Mouse (Mus musculus) lung, adult 18-20 months (tissue): ENCODE results near the gene Vpreb1.
"Not testable (repeated sequence)": the region's sequence is repeated elsewhere in the genome, so short reads cannot be mapped to it uniquely, and the experiment has no call there.

Experiments used
- DNase-seq, 2 experiments: peaks; one replicate each; pipeline ENCODE4 v3.0.0; 2022; ENCODE audit warnings: mixed read lengths in 2 of 2

The Vpreb1 gene

DNA sequence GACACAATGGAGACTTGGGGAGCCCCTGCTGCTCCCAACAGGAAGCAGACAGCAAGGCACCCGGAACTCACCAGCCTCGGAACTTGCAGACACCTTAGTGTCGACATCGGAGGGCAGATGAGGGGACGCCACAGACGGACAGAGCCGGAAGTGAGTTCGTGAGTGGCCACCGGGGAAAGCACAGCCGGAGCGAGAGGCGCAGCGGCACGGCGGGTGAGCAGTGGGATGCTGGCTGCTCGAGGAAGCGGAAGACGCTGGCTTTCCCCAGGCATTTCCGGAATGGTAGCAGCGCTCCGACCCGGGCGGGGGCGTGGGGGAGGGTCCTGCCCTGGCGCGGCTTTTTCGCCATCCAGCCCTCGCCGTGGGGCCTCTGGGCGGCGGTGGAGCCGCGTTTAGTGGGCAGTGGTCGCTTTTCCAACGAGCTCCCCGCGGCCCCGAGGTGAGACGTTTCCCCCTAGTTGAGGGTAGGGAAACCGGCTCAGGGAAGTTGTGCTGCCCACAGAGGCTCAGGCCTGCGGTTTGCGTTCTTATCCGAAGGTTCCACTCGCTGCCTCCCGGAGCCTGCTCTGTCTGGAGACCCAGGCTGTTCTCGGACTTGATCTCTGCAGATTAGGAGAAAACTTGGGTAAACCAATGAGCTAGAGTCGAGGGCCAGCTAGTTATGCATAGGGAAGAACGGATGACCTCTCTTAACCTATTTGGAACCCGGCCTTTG lies at the start of gene Vpreb1, which contains the start of gene Top3b:
Vpreb1 (minus strand) TSS at position 227 of the 715 bp plus-strand sequence.
Top3b (plus strand) TSS at position 120 of the 715 bp plus-strand sequence.
- peak; percentile 90 to 92 for DNase-seq

DNA sequence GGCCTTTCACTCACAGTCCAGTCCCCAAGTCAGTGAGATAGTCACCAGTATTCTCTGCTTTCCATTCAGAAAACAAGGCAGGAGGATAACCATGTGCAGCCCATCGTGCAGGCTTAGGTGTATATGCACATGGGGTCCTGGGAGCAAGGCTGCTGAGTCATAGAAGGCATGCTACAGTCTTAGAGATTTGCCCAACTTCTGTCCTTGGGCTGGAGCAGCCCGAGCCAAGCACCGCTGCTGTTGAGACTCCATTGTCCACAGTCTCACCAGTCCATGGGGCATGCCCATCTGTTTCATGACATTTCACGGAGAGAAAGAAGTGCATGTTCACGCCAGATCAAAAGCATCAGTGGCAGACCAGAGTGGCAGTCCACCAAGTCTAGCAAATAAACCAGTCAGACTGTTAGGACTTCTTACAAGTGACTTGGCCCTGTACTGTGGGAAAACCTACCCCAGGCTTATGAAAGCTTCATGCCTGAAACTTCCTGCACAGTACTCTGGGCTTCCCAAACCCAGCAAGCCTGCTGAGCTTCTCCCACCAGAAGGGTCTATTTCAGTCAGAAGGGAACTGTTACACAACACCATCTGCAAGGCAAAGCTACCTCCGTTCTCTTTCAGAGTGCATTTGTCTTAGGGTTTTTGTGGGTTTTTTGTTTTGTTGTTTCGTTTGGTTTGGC lies 47.9 kb upstream of the Vpreb1 start:
- DNase-seq = no peak

DNA sequence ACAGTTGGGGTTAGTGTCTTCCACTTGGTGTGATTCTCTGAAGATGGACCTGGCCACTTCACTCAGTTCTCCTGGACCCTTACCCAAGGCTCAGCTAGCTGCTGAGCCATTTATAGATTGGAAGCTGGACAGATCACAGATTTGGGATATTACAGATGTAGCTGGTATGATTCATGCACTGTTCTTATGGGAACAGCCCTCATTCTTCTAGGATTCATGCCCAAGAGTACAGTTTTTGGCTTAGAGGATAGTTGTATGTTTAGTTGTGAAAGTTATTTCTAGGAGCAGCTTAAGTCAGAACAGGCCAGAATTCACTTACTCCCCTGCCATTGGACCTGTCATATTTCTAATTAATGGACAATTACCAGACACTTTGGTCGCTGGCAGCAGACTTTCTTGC lies 42.8 kb upstream of the Vpreb1 start:
- no peak for DNase-seq

DNA sequence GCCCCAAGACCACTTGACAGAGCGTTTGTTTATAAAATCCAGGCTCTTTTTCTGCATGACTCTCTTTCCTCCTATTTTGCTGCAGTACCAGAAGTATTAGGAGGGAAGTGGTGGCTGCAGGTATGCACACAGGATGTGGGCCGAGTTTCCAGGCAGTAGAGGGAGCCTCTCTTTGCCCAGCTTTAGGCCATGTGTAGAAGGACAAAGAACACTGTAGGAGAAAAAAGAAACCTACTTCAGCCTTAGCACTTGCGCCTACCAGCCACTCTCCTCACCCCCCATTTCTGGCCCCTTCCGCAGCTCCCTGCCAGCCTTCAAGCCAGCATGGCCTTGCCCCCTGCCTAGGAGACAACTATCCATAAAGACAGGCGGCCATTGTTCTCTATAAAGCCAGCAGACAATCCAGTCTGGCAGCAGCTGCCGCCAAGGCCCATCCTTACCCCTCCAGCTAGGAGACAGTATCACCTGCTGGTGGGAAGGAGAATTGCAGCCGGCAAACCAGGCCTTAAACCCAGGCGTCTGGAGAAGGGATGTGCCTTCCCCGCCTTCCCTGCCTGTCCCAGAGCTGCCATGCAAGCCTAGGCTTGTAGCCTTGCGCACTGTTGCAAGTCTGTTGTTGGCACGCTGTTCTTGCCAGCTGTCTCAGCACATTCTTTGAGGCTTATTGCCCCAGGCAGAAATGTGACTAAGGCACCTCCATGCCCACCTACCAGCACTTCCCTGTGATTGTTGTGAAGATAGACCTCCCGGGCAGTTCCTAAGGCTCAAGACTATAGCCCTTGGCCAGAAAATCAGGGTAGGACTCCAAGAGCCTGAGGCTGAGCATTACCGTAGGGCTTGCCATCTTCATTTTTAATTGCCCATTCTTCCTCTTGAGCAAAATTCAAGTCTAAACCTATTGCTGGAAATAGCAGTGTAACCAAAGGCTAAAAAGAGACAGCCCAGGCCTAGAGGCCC lies 41.3 kb upstream of the Vpreb1 start:
- peak; percentile 80 to 85 for DNase-seq

DNA sequence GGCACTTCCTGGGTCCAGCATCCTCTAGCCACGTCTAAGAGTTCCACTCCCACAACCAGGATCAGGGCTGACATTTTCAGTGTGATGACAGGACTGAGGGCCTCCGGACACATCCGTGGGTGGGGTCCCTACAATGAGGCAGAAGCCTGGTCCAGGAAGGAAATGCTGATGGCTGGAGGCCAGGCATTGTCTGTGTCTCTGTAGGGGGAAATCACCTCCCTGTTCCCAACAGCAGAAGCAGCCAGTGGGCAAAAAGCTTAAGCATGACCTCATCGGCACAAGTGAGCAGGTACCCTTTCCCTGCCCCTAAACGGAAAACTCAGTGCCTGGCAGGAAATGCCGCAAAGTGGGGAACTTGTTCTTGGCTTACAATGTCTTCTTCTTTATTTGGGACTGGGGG lies 37.2 kb upstream of the Vpreb1 start:
- DNase-seq = peak; percentile 91 to 94

DNA sequence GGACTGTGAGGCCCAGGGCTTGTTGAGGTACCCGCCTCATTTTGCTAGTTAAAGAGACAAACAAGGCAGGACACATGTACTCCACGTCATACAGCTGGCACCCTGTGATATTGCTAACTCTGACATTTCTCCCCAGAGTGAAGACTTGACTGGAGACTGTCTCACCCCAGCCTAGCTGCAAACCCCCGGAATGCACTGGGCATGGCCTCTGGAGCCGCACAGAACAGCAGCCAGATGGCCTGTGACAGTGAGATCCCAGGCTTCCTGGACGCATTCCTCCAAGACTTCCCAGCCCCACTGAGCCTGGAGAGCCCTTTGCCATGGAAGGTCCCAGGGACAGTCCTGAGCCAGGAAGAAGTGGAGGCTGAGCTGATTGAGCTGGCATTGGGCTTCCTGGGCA lies 32.5 kb upstream of the Vpreb1 start:
- DNase-seq = no peak

DNA sequence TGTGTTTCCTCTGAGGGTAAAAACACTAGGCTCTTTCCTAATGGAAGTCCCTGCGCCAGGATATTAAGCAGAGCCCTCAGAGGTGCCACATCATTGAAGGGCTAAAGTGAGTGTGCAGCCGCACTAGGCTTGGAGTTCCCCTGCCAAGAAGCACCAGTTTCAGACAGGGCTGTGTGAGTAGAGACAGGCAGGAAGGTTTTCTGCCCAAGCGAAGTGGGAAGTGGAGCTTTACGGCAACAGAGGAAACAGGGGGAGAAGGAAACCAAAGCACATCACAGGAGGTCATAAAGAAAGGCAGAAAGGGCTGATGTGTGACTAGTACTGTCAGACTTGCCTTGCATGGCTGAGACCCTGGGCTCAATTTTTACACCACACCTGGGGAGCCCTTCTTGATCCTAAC lies 31.7 kb upstream of the Vpreb1 start:
- no peak for DNase-seq

DNA sequence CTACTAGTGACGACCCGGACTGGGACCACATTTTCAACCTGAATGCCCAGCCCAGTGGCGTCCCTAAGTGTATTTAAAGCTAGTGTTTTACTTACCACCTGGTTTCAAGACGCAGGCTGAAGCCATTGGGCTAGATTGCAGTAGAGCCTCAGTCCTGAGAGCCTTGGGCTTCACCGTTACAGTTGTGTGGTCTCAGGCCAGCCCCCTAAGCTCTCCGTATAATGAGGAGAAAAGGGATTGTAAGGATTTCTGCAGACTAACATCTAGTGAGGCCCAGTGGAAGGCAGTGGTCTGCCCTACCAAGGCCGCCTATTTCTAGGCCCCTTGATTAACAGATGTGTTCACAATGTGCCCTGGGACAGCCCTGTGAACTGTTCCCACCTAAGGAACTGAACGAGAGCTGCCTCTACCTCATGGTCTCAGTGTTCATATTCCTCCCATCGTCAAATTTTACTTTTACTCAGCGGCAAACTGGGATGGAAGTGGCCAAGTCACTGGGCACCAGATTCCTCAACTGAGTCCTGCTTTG lies 26.5 kb upstream of the Vpreb1 start:
- no peak for DNase-seq

DNA sequence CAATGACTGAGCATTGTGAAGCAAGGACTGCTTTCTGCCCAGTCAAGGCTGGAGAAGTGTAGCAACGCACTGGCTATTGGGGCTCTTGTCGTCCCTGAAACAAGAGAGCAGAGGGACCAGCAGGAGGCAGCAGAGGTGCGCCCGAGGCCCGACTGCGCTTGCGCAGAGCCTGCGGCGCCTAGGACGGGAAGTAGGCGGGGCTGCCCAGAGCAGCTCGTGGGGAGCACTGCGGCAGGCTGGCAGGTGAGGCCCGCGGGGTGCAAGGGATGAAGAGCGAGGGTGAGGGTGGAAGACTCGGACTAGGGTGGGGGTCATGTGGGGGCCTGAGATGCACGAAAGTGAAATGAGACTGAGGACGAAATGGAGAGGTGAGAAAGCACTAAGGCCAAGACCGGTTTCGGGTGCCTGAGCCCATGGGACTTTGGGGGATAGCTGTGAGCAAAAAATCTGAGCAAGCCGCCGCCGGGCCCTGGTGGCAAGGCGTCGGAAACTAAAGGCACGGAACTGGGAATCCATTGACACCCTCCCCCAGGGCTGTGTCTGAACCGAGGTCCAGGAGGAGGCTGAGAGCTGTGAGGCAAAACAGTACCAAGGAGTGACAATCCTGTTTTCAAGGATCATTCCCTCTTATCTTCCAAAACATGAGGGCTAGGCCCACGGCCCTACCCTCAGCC lies 25.9 kb upstream of the Vpreb1 start, which contains the start of gene Ppm1f:
Ppm1f (plus strand) TSS at position 88 of the 674 bp plus-strand sequence.
- DNase-seq = peak; percentile 94 to 97

DNA sequence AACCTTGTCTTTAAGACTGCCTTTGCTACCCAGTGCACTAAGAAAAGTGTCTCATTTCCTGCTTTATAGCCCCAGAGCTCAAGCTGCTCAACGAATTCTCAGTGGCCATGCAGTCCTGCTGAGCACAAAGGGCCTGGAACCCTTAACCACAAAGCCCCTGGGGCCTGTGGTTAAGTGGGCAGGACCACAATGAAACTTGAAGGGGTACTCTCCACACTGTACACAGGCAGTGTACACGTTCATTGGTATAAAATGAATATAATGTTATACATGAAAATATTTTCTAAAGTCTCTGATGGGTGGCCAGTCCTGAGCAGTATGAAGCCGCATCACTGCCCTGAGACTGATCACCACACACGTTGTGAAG lies 25.4 kb upstream of the Vpreb1 start:
- DNase-seq = no peak

DNA sequence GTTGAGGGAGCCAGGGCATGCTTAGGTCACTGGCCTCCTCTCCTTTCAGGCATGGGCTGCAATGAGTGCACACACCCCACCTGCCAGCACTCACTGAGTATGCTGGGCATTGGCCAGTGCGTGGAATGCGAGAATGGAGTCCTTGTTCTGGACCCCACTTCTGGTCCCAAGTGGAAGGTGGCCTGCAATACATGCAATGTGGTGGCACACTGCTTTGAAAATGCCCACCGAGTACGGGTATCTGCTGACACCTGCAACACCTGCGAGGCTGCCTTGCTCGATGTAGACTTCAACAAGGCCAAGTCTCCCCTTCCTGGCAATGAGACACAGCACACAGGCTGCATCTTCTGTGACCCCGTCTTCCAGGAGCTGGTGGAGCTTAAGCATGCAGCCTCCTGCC lies 21.7 kb upstream of the Vpreb1 start:
- no peak for DNase-seq

DNA sequence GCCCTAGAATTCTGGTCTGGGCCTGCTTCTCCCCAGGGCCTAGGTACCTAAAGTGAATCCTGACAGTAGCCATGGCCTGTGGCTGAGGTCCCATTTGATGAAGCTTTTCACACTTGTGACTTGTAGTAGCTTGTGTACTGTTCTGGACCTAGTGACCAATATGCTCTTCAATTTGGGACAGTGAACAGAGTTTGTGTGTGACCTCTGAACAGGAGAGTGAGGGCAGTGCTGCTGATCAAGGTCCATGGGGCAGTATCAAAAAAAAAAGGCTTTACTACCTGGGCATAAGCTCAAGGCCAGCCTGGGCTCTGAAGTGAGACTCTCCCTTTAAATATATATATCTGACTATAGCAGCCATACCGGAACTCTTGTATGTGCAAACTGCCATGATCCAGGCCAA lies 17.7 kb upstream of the Vpreb1 start:
- DNase-seq = no peak

DNA sequence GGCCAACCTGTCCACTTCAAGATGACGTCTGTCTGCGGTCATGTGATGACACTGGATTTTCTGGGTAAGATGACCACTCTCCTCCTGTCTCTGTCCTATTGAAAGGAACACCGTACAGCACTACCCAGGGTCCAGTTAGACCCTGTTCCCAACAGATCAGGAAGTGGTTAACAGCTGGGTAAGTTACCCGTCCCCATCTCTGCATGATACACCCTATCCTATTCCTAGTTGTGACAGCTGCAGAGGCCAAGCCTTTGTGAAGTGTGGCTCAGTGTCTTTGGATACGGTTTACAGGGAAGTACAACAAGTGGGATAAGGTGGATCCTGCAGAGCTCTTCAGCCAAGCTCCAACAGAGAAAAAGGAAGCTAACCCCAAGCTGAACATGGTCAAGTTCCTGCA lies 8.4 kb upstream of the Vpreb1 start:
- no peak for DNase-seq

DNA sequence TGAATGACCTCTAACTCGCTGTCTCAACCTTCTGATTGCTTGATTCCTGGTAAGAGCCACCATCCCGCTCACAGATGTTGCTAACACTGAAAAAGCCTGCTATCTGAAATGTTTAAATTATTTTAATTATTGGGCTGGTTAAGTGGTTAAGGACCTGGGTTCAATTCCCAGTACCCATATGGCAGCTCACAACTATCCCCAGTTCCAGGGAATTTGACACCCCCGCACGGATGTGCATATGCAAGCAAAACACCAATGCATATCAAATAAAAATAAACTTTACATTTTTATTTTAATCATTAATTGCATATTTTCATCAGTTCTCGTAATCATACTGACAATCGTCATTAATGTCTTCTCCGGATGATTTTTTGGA lies 414 bp downstream of the Vpreb1 start:
- DNase-seq = no peak

DNA sequence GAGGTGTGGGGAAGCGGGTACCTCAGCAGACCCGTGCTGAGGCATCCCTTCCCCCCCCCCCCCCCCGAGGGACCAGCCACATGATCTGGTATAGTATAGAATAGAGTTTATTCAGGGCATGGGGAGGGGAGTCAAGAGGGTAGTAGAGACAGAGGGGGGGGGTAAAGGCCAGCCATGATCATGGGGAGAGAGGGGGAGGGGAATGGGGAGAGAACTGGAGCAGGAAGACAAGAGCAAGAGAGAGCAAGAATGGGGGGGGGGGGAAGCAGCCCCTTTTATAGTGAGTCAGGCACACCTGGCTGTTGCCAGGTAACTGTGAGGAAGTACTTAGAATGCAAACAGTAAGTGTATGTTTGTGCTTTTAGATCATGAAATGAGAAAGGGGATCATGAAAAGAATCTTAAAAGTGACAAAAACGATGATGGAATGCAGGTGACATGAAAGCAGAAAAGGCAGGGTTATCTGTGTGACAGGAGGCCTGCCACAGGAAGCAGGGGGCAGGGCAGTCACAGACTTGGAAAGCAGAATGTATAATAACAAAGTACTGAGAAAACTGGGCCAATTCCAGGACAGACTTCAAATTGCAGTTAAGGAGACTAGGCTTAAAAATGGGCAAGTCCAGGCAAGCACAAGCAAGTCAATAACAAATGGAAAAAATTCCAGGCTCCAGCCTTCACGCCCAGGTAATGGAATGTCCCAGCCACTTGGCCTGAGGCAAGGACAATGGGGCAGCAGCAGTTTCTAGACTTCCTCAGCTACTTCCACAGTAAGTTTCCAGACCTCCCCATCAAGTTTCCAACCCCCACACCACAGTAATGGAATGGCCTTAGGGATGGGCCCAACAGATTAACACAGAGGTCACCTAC lies 4.7 kb downstream of the Vpreb1 start:
- peak; percentile 75 to 82 for DNase-seq

DNA sequence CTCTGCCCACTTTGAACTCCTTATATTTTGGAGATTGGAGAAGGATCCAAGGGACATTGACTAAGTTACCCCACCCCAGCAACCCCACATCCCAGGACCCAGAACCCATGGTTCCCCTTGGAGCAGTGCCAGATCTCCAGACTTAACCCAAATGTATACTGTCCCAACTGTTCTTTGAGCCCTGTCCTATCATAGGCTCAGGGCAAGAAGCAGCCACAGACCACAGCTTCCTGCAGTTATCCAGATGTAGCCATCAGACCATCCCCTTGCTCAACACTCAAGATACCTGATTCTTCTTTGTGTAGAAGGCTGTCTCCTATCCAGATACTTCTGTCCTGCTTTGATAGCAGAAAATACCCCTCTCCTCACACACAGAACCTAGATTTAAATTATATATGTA lies 5.4 kb downstream of the Vpreb1 start:
- no peak for DNase-seq

DNA sequence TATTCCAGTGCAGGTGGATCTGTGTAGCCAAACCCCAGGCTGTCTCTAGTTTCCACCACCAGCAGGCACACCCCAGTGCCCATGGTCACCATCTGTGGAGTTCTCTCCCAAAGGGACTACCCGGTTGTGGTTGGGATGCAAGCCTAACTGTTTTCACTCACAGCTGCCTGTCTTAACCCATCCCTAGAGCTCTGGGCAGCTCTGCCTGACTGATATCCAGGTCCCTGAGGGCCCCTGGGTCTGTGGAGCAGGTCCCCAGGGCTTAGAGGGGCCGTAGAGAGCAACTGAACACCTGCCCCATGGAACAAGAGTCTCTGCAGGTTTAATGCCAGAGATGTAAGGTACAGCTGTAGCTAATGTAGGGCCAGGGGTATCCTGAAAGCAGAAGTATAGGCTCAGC lies 6.7 kb downstream of the Vpreb1 start, which contains the start of gene Igll1:
Igll1 (minus strand) TSS at position 8 of the 400 bp plus-strand sequence.
- peak in 1 of 2 experiments; percentile 2 for DNase-seq

DNA sequence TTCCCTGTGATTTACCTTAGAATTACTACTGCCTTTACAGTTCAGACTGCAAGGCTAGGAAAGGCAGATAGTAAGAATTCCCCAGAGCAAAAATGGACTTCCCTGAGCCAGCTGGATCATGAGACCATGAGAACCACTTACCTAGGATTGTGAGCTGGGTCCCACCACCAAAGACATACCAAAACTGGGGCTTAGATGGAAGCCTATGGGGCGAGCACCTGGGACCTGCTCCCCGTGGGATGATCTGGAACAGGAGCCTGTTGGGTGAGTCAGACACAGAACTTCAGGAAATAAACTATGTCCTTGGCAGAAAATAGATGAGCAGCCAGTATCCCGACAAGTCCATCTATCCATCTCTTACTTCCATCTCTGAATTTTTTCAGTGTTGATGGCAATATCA lies 8.4 kb downstream of the Vpreb1 start:
- no peak for DNase-seq

DNA sequence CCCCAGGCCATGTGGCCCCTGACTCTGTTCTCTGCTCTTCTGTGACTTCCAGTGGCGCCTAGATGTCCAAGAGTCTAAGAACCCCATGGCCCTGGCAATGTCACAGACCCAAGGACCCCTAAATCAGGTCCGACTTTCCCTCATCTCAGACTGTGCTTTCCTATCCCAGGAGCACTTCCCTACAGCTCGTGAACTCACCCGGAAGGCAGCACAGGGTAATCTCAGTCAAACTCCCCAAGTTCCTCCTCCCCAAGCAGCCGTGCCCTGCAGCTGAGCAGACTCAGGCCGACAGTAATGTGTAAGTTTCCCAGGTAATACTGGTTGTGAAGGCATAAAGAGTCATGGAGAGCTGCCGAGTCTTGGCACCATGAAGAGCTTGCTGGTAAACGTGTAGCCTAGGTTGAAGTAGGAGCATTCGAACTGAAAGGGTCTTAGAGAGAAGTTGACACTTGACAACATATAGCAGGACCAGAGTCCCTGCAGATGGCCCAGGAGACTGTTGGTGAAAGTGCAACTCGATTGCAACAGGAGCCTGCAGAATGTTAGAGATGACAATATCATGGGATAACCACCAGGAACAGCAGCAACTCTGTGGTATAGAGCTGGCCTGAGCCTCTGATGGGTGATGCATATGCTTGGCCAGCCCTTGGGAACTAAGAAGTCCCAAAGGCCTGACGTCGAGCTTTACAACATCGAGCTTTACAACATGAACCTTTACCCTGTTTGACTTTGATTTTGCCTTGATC lies 13.7 kb downstream of the Vpreb1 start:
- no peak for DNase-seq

DNA sequence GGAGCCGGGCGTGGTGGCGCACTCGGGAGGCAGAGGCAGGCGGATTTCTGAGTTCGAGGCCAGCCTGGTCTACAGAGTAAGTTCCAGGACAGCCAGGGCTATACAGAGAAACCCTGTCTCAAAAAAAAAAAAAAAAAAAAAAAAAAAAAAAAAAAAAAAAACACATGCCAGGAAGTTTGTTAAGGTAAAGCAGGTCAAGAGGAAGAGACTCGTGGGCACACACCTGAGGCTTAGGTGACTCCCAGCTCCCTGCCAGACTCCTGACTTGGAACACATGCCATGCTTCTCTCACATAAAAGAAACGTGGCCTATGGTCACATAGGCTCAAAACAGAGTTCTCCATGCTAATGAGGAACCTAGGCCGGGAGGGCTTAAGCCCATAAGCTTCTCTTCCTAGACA lies 14.6 kb downstream of the Vpreb1 start:
- DNase-seq = not testable (repeated sequence)

DNA sequence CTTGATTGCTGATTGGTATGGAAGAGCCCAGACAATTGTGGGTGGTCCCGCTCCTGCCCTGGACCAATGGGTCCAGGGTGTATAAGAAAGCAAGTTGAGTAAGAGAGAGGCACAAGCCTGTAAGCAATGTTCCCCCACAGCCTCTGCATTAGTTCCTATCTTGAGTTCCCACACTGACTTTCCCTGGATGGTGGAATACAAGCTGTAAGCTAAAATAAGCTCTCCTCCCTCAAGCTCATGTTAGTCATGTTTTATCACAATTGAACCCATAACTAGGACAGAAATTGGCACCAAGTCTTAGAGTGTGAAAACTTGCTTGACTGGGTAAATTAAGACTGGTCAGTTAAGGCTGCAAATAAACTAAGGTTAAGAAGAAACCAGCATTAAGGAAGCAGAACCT lies 15.1 kb downstream of the Vpreb1 start:
- DNase-seq = no peak
